ENCODE assay signal across 28 mouse cellular contexts in the genomic region with DNA sequence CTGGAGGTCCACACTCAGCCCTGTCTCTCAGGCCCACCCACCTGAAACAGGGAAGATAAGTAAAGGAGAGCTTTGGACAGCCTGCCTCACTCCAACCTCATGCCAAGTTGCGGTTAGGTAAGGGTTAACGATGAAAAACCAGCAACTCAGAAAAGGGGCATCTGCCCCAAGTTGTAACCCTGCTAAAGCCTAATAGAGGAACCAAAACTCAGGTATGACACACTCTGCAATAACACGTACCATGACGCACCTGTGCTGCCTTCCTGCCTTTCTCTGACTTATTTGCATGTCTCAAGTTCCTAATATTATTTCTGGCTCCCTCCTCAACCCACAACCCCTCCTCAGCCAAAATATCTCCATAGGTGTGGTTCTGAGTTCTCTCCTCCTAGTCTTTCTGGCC.
DNase-seq lines count a peak whose midpoint lies in the region; ATAC-seq lines count a peak whose summit lies in the region.
"Had no signal": no experiment of that assay in that cellular context is flagged by ENCODE, and none has a peak within 500 bp of the region (broad histone marks: within the 10 kb centered on the region; RNA-seq: fewer than 3 reads in every experiment).

No protein-coding gene starts in this region.

- DNase-seq in spleen, adult 12 weeks (ENCODE audit: low spot score): peak; percentile 29
- DNase-seq in spleen, postnatal 14 days (ENCODE audit: low spot score in 2 of 2): no peak
- peak; percentile 67 to 75 for DNase-seq in B cell, adult 2 months
- peak; percentile 79 to 84 for DNase-seq in spleen, postnatal 36 days (ENCODE audit: low spot score in 2 of 2)
- DNase-seq in frontal cortex, postnatal 14 days (ENCODE audit: low spot score in 2 of 2): no peak
- DNase-seq in left cerebral cortex, adult 11 months (ENCODE audit: low spot score): no peak
- DNase-seq: adrenal gland, adult 8-10 months; adrenal gland, postnatal 25 days; cerebellum, adult 11-12 months; cerebellum, adult 8-10 months; cerebellum, postnatal 10 days; cerebellum, postnatal 36 days; embryo, embryonic 11 days; gastrocnemius, adult 2 months; gastrocnemius, postnatal 14 days; heart, adult 18-20 months; heart, postnatal 10 days; heart, postnatal 4 days had no signal

- no peaks in the 10 kb centered on the region for H3K36me3 ChIP-seq in neural tube, embryonic 15.5 days
- H3K36me3 ChIP-seq: embryonic facial prominence, embryonic 10.5 days; embryonic facial prominence, embryonic 13.5 days; forebrain, embryonic 12.5 days; heart, embryonic 12.5 days; heart, embryonic 15.5 days; hindbrain, embryonic 15.5 days had no signal

- H3K4me1 ChIP-seq in neural tube, embryonic 15.5 days: no peaks in the 10 kb centered on the region
- H3K4me1 ChIP-seq: embryonic facial prominence, embryonic 10.5 days; embryonic facial prominence, embryonic 13.5 days; forebrain, embryonic 12.5 days; heart, embryonic 15.5 days; hindbrain, embryonic 15.5 days had no signal

- 100% methylated on average over 4 of the region's 4 CpGs for WGBS in neural tube, embryonic 15.5 days

- no peaks in the 10 kb centered on the region for H3K27me3 ChIP-seq in neural tube, embryonic 15.5 days (replicated peaks)
- H3K27me3 ChIP-seq: embryonic facial prominence, embryonic 13.5 days; forebrain, embryonic 12.5 days; heart, embryonic 12.5 days; heart, embryonic 15.5 days; hindbrain, embryonic 15.5 days had no signal

- no peak overlapping the region for H3K27ac ChIP-seq in neural tube, embryonic 15.5 days (replicated peaks)
- H3K27ac ChIP-seq: embryonic facial prominence, embryonic 10.5 days; embryonic facial prominence, embryonic 13.5 days; forebrain, embryonic 12.5 days; gastrocnemius, adult 2 months; heart, embryonic 15.5 days; hindbrain, embryonic 15.5 days had no signal

- no peak overlapping the region for H3K9ac ChIP-seq in neural tube, embryonic 15.5 days (replicated peaks)
- H3K9ac ChIP-seq: embryonic facial prominence, embryonic 13.5 days; forebrain, embryonic 12.5 days; heart, embryonic 12.5 days; heart, embryonic 15.5 days; hindbrain, embryonic 15.5 days had no signal

- peak; percentile 68 for ATAC-seq in monocyte, adult 5-6 weeks (replicated peaks; ENCODE audit: insufficient number of reproducible peaks, low FRiP score, low TSS enrichment, poor library complexity, severe bottlenecking)
- no peak for ATAC-seq in neural tube, embryonic 15.5 days (ENCODE audit: low FRiP score)
- ATAC-seq: forebrain, embryonic 16.5 days had no signal

- H3K4me2 ChIP-seq in neural tube, embryonic 15.5 days: no peak overlapping the region
- H3K4me2 ChIP-seq: embryonic facial prominence, embryonic 13.5 days; forebrain, embryonic 12.5 days; heart, embryonic 12.5 days; heart, embryonic 15.5 days; hindbrain, embryonic 15.5 days had no signal

- H3K9me3 ChIP-seq in neural tube, embryonic 15.5 days (replicated peaks): no peaks in the 10 kb centered on the region
- H3K9me3 ChIP-seq: hindbrain, embryonic 15.5 days had no signal

- no peak overlapping the region for H3K4me3 ChIP-seq in neural tube, embryonic 15.5 days (replicated peaks)
- H3K4me3 ChIP-seq: embryonic facial prominence, embryonic 10.5 days; embryonic facial prominence, embryonic 13.5 days; erythroblast, embryonic 14.5 days; forebrain, embryonic 12.5 days; gastrocnemius, adult 2 months; heart, embryonic 12.5 days; heart, embryonic 15.5 days; hindbrain, embryonic 15.5 days had no signal

Comparison
In these comparisons a context has a peak if more than half of its experiments do, and no peak if none do; other contexts are left out.
1. DNase-seq: peak in spleen, adult 12 weeks (single experiment), B cell, adult 2 months (2 of 2) and spleen, postnatal 36 days (2 of 2); none in spleen, postnatal 14 days (0 of 2), frontal cortex, postnatal 14 days (0 of 2) and left cerebral cortex, adult 11 months (single experiment).